Mouse (Mus musculus): ENCODE results near the gene Phactr1. TPM values are rescaled to one million over a fixed set of nuclear protein-coding genes. Genes with fewer than 3 reads are reported as not detected.

The Phactr1 gene
- polyA plus RNA-seq, 1 experiment from 2014 or later = 58.4 TPM

GRCm38 (mm10) chr13:42738152-42738551, 57.7 kb downstream of the Phactr1 start:
- H3K9me3 ChIP-seq (ENCODE audit: control insufficient read depth, low read length) = no peaks in the 10 kb centered on the region
- no peak overlapping the region for H3K4me2 ChIP-seq (ENCODE audit: low read depth, low read length)
- no peak overlapping the region for H3K9ac ChIP-seq (replicated peaks; ENCODE audit: low read depth, low read length)
- no peaks in the 10 kb centered on the region for H3K36me3 ChIP-seq (ENCODE audit: control insufficient read depth, insufficient read depth, low read length)
- ATAC-seq (ENCODE audit: low read depth) = no peak
- H3K4me3 ChIP-seq (ENCODE audit: low read depth, low read length) = no peak overlapping the region
- no peaks in the 10 kb centered on the region for H3K4me1 ChIP-seq (ENCODE audit: control insufficient read depth, insufficient read depth, low read length)
- 77% methylated on average over 5 of the region's 5 CpGs for WGBS
- no peaks in the 10 kb centered on the region for H3K27me3 ChIP-seq (ENCODE audit: control insufficient read depth, insufficient read depth, low read length)
- H3K27ac ChIP-seq (ENCODE audit: low read depth, low read length) = no peak overlapping the region

- Histone ChIP-seq H3K27me3 (ENCODE audit: control insufficient read depth, insufficient read depth, low read length) (no peaks in the 10 kb centered on the region), H3K27ac (ENCODE audit: low read depth, low read length) (no peak overlapping the region), H3K9me3 (ENCODE audit: control insufficient read depth, low read length) (no peaks in the 10 kb centered on the region), H3K4me2 (ENCODE audit: low read depth, low read length) (no peak overlapping the region), H3K9ac (replicated peaks; ENCODE audit: low read depth, low read length) (no peak overlapping the region), H3K36me3 (ENCODE audit: control insufficient read depth, insufficient read depth, low read length) (no peaks in the 10 kb centered on the region), H3K4me3 (ENCODE audit: low read depth, low read length) (no peak overlapping the region), H3K4me1 (ENCODE audit: control insufficient read depth, insufficient read depth, low read length) (no peaks in the 10 kb centered on the region)
- ATAC-seq (ENCODE audit: low read depth) = no peak
Observed at GRCm38 (mm10) chr13:42742226-42742625, 61.8 kb downstream of the Phactr1 start.

- Histone ChIP-seq H3K4me2 (ENCODE audit: low read depth, low read length) (no peak overlapping the region), H3K9me3 (ENCODE audit: control insufficient read depth, low read length) (no peaks in the 10 kb centered on the region), H3K36me3 (ENCODE audit: control insufficient read depth, insufficient read depth, low read length) (no peaks in the 10 kb centered on the region), H3K4me3 (ENCODE audit: low read depth, low read length) (no peak overlapping the region), H3K4me1 (ENCODE audit: control insufficient read depth, insufficient read depth, low read length) (no peaks in the 10 kb centered on the region), H3K27ac (ENCODE audit: low read depth, low read length) (no peak overlapping the region), H3K27me3 (ENCODE audit: control insufficient read depth, insufficient read depth, low read length) (no peaks in the 10 kb centered on the region), H3K9ac (replicated peaks; ENCODE audit: low read depth, low read length) (no peak overlapping the region)
- 58% methylated on average over 5 of the region's 5 CpGs for WGBS
- ATAC-seq (ENCODE audit: low read depth) = no peak
Observed at GRCm38 (mm10) chr13:42744467-42744866, 64.0 kb downstream of the Phactr1 start.

GRCm38 (mm10) chr13:42757654-42758400, 77.4 kb downstream of the Phactr1 start:
- Histone ChIP-seq H3K4me2 (ENCODE audit: low read depth, low read length) (no peak overlapping the region), H3K36me3 (ENCODE audit: control insufficient read depth, insufficient read depth, low read length) (no peaks in the 10 kb centered on the region), H3K4me3 (ENCODE audit: low read depth, low read length) (no peak overlapping the region), H3K27me3 (ENCODE audit: control insufficient read depth, insufficient read depth, low read length) (no peaks in the 10 kb centered on the region), H3K9ac (replicated peaks; ENCODE audit: low read depth, low read length) (no peak overlapping the region), H3K4me1 (ENCODE audit: control insufficient read depth, insufficient read depth, low read length) (peaks cover 10% of the 10 kb centered on the region; the same call in 1 of the 2 replicates), H3K27ac (ENCODE audit: low read depth, low read length) (no peak overlapping the region), H3K9me3 (ENCODE audit: control insufficient read depth, low read length) (no peaks in the 10 kb centered on the region)
- WGBS = 34% methylated on average over 11 of the region's 11 CpGs
- peak; percentile 51 for ATAC-seq (ENCODE audit: low read depth)

- Histone ChIP-seq H3K4me1 (ENCODE audit: control insufficient read depth, insufficient read depth, low read length) (peaks cover 10% of the 10 kb centered on the region; the same call in 1 of the 2 replicates), H3K27me3 (ENCODE audit: control insufficient read depth, insufficient read depth, low read length) (no peaks in the 10 kb centered on the region), H3K36me3 (ENCODE audit: control insufficient read depth, insufficient read depth, low read length) (no peaks in the 10 kb centered on the region), H3K4me2 (ENCODE audit: low read depth, low read length) (no peak overlapping the region), H3K9me3 (ENCODE audit: control insufficient read depth, low read length) (no peaks in the 10 kb centered on the region), H3K9ac (replicated peaks; ENCODE audit: low read depth, low read length) (no peak overlapping the region), H3K27ac (ENCODE audit: low read depth, low read length) (no peak overlapping the region), H3K4me3 (ENCODE audit: low read depth, low read length) (no peak overlapping the region)
- peak; percentile 49; the same call in 1 of the 2 replicates for ATAC-seq (ENCODE audit: low read depth)
- 76% methylated on average over 5 of the region's 5 CpGs for WGBS
Observed at GRCm38 (mm10) chr13:42759170-42759569, 78.7 kb downstream of the Phactr1 start.

- Histone ChIP-seq H3K36me3 (ENCODE audit: control insufficient read depth, insufficient read depth, low read length) (no peaks in the 10 kb centered on the region), H3K9me3 (ENCODE audit: control insufficient read depth, low read length) (no peaks in the 10 kb centered on the region), H3K9ac (replicated peaks; ENCODE audit: low read depth, low read length) (no peak overlapping the region), H3K27me3 (ENCODE audit: control insufficient read depth, insufficient read depth, low read length) (no peaks in the 10 kb centered on the region), H3K4me2 (ENCODE audit: low read depth, low read length) (no peak overlapping the region), H3K4me1 (ENCODE audit: control insufficient read depth, insufficient read depth, low read length) (peaks cover 10% of the 10 kb centered on the region; the same call in 1 of the 2 replicates), H3K4me3 (ENCODE audit: low read depth, low read length) (no peak overlapping the region), H3K27ac (ENCODE audit: low read depth, low read length) (no peak overlapping the region)
- no peak for ATAC-seq (ENCODE audit: low read depth)
- WGBS = 84% methylated on average over 10 of the region's 10 CpGs
Observed at GRCm38 (mm10) chr13:42760907-42761544, 80.6 kb downstream of the Phactr1 start.

- Histone ChIP-seq H3K4me2 (ENCODE audit: low read depth, low read length) (no peak overlapping the region), H3K27ac (ENCODE audit: low read depth, low read length) (no peak overlapping the region), H3K9ac (replicated peaks; ENCODE audit: low read depth, low read length) (no peak overlapping the region), H3K9me3 (ENCODE audit: control insufficient read depth, low read length) (no peaks in the 10 kb centered on the region), H3K27me3 (ENCODE audit: control insufficient read depth, insufficient read depth, low read length) (no peaks in the 10 kb centered on the region), H3K4me3 (ENCODE audit: low read depth, low read length) (no peak overlapping the region), H3K36me3 (ENCODE audit: control insufficient read depth, insufficient read depth, low read length) (no peaks in the 10 kb centered on the region), H3K4me1 (ENCODE audit: control insufficient read depth, insufficient read depth, low read length) (peaks cover 5% of the 10 kb centered on the region; the same call in 1 of the 2 replicates)
- WGBS = 31% methylated on average over 6 of the region's 6 CpGs
- ATAC-seq (ENCODE audit: low read depth) = peak; percentile 54; the same call in 1 of the 2 replicates
Observed at GRCm38 (mm10) chr13:42772314-42772713, 91.9 kb downstream of the Phactr1 start.

GRCm38 (mm10) chr13:42774040-42774439, 93.6 kb downstream of the Phactr1 start:
- ATAC-seq (ENCODE audit: low read depth) = no peak
- WGBS = 59% methylated on average over 2 of the region's 2 CpGs
- H3K9me3 ChIP-seq (ENCODE audit: control insufficient read depth, low read length) = no peaks in the 10 kb centered on the region
- H3K4me3 ChIP-seq (ENCODE audit: low read depth, low read length) = no peak overlapping the region
- no peaks in the 10 kb centered on the region for H3K36me3 ChIP-seq (ENCODE audit: control insufficient read depth, insufficient read depth, low read length)
- H3K27ac ChIP-seq (ENCODE audit: low read depth, low read length) = no peak overlapping the region
- no peaks in the 10 kb centered on the region for H3K27me3 ChIP-seq (ENCODE audit: control insufficient read depth, insufficient read depth, low read length)
- no peak overlapping the region for H3K4me2 ChIP-seq (ENCODE audit: low read depth, low read length)
- peaks cover 5% of the 10 kb centered on the region; the same call in 1 of the 2 replicates for H3K4me1 ChIP-seq (ENCODE audit: control insufficient read depth, insufficient read depth, low read length)
- no peak overlapping the region for H3K9ac ChIP-seq (replicated peaks; ENCODE audit: low read depth, low read length)

- H3K4me3 ChIP-seq (ENCODE audit: low read depth, low read length) = no peak overlapping the region
- no peak for ATAC-seq (ENCODE audit: low read depth)
- no peaks in the 10 kb centered on the region for H3K4me1 ChIP-seq (ENCODE audit: control insufficient read depth, insufficient read depth, low read length)
- H3K4me2 ChIP-seq (ENCODE audit: low read depth, low read length) = no peak overlapping the region
- H3K36me3 ChIP-seq (ENCODE audit: control insufficient read depth, insufficient read depth, low read length) = no peaks in the 10 kb centered on the region
- 66% methylated on average over 13 of the region's 13 CpGs for WGBS
- H3K9me3 ChIP-seq (ENCODE audit: control insufficient read depth, low read length) = no peaks in the 10 kb centered on the region
- H3K9ac ChIP-seq (replicated peaks; ENCODE audit: low read depth, low read length) = no peak overlapping the region
- no peaks in the 10 kb centered on the region for H3K27me3 ChIP-seq (ENCODE audit: control insufficient read depth, insufficient read depth, low read length)
- no peak overlapping the region for H3K27ac ChIP-seq (ENCODE audit: low read depth, low read length)
Observed at GRCm38 (mm10) chr13:42782151-42782550, 101.7 kb downstream of the Phactr1 start.

Data from neural tube, embryonic 14.5 days (tissue).